Comparison of ENCODE assay signal across 9 mouse cellular contexts in genomic region chr5:65401251-65401994, GRCm38 (mm10). TPM values are rescaled to one million over a fixed set of nuclear protein-coding genes. Genes with fewer than 3 reads are reported as not detected.
DNase-seq lines count a peak whose midpoint lies in the region; ATAC-seq and TF ChIP-seq lines count a peak whose summit lies in the region.
"Had no signal": no experiment of that assay in that cellular context is flagged by ENCODE, and none has a peak within 500 bp of the region (broad histone marks: within the 10 kb centered on the region; RNA-seq: fewer than 3 reads in every experiment).

No protein-coding gene starts in this region.

- H3K4me2 ChIP-seq in forebrain, embryonic 12.5 days, result no peak overlapping the region
- no peak overlapping the region for H3K4me2 ChIP-seq in lung, embryonic 14.5 days
- H3K4me2 ChIP-seq: limb, embryonic 13.5 days had no signal

- H3K36me3 ChIP-seq in ES-E14 (ENCODE audit: control insufficient read depth, insufficient read depth, low read length, poor library complexity, severe bottlenecking), result peaks cover 13% of the 10 kb centered on the region; the same call in 1 of the 2 replicates
- H3K36me3 ChIP-seq in forebrain, embryonic 12.5 days (replicated peaks), result peaks cover 72% of the 10 kb centered on the region
- peaks cover 70% of the 10 kb centered on the region for H3K36me3 ChIP-seq in lung, embryonic 14.5 days (ENCODE audit: insufficient read depth)

- intact Hi-C loops in heart, postnatal 14 days (cut with DNase I), result loop anchor here (2.0 to 10.0 kb wide), 4 partner anchors 91 to 295 kb away; partner anchors contain the start of gene Gm43552

- 29% methylated on average over 2 of the region's 2 CpGs for WGBS in forebrain, embryonic 12.5 days
- WGBS in lung, embryonic 14.5 days, result 32% methylated on average over 2 of the region's 2 CpGs

- no peak overlapping the region for H3K4me3 ChIP-seq in ES-E14 (ENCODE audit: insufficient read depth in 1 of 2, low read depth in 1 of 2, low read length in 2 of 2, poor library complexity in 1 of 2, severe bottlenecking in 1 of 2)
- no peak overlapping the region for H3K4me3 ChIP-seq in forebrain, embryonic 12.5 days (replicated peaks)
- H3K4me3 ChIP-seq in layer of hippocampus, adult 2 months, result no peak overlapping the region
- H3K4me3 ChIP-seq in lung, embryonic 14.5 days (ENCODE audit: low read depth, low read length), result no peak overlapping the region
- H3K4me3 ChIP-seq: limb, embryonic 13.5 days had no signal

- TF ChIP-seq CTCF in layer of hippocampus, adult 2 months (conservative IDR thresholded peaks at IDR 0.05), result peak; percentile 97
- peak; percentile 96 for TF ChIP-seq CTCF in lung, embryonic 14.5 days (IDR thresholded peaks at IDR 0.05; ENCODE audit: low read depth)

- ATAC-seq in forebrain, embryonic 12.5 days (ENCODE audit: low FRiP score), result peak; percentile 55; the same call in 1 of the 2 replicates
- peak; percentile 52; the same call in 1 of the 2 replicates for ATAC-seq in lung, embryonic 14.5 days (ENCODE audit: insufficient read depth)

- H3K4me1 ChIP-seq in ES-E14 (ENCODE audit: control insufficient read depth in 2 of 2, insufficient read depth in 2 of 2, low read length in 2 of 2, poor library complexity in 1 of 2), result no peaks in the 10 kb centered on the region
- H3K4me1 ChIP-seq in forebrain, embryonic 12.5 days, result no peaks in the 10 kb centered on the region
- H3K4me1 ChIP-seq in lung, embryonic 14.5 days (ENCODE audit: insufficient read depth), result no peaks in the 10 kb centered on the region
- H3K4me1 ChIP-seq: limb, embryonic 13.5 days had no signal

- in situ Hi-C loops in ES-E14 (cut with MboI; ENCODE audit: low sequenced_read_pairs in 2 of 2, unreplicated experiment in 2 of 2), result no loop called here

- no peak for DNase-seq in ES-E14 (ENCODE audit: low read depth, low spot score)
- DNase-seq in c-Kit-positive CD71-negative TER-119-negative erythroid progenitor cells, embryonic 14.5 days (ENCODE audit: low read depth), result peak; percentile 82
- DNase-seq in heart, postnatal 14 days, result peak; percentile 78 to 88
- peak; percentile 76 to 82 for DNase-seq in layer of hippocampus, adult 2 months (ENCODE audit: low spot score in 2 of 2)
- DNase-seq in lung, embryonic 14.5 days, result peak; percentile 91
- peak; percentile 60 for DNase-seq in retina, adult 2 months (ENCODE audit: low read depth, low spot score)
- peak; percentile 75 for DNase-seq in thymus, postnatal 14 days

- no peaks in the 10 kb centered on the region for H3K27me3 ChIP-seq in forebrain, embryonic 12.5 days
- H3K27me3 ChIP-seq in lung, embryonic 14.5 days (ENCODE audit: insufficient read depth, low read length), result no peaks in the 10 kb centered on the region
- H3K27me3 ChIP-seq: limb, embryonic 13.5 days had no signal

- H3K9me3 ChIP-seq in ES-E14 (ENCODE audit: control insufficient read depth, insufficient read depth, low read depth, low read length), result no peaks in the 10 kb centered on the region
- no peaks in the 10 kb centered on the region for H3K9me3 ChIP-seq in forebrain, embryonic 12.5 days
- H3K9me3 ChIP-seq in lung, embryonic 14.5 days (ENCODE audit: low read depth, low read length), result no peaks in the 10 kb centered on the region
- H3K9me3 ChIP-seq: limb, embryonic 13.5 days had no signal

- no peak overlapping the region for H3K27ac ChIP-seq in ES-E14 (ENCODE audit: insufficient read depth, low read depth, low read length, poor library complexity, severe bottlenecking)
- no peak overlapping the region for H3K27ac ChIP-seq in forebrain, embryonic 12.5 days
- H3K27ac ChIP-seq in layer of hippocampus, adult 2 months, result no peak overlapping the region
- H3K27ac ChIP-seq in lung, embryonic 14.5 days (ENCODE audit: low read depth), result no peak overlapping the region
- H3K27ac ChIP-seq: limb, embryonic 13.5 days had no signal

- H3K9ac ChIP-seq in ES-E14 (ENCODE audit: insufficient read depth, low read depth, low read length, poor library complexity, severe bottlenecking), result no peak overlapping the region
- H3K9ac ChIP-seq in forebrain, embryonic 12.5 days, result no peak overlapping the region
- H3K9ac ChIP-seq in lung, embryonic 14.5 days, result no peak overlapping the region
- H3K9ac ChIP-seq: limb, embryonic 13.5 days had no signal

TF ChIP-seq in ES-E14, 5 proteins besides CTCF, POLR2A, EP300 and RAD21:
- no peak for TF ChIP-seq CHD2 (IDR thresholded peaks at IDR 0.05; ENCODE audit: low read depth, low read length)
- TF ChIP-seq ZC3H11A (IDR thresholded peaks at IDR 0.05; ENCODE audit: borderline replicate concordance, low read depth, low read length), result peak; percentile 35; the same call in 1 of the 2 replicates

RNA-seq across cellular contexts. Expression of gene Lias, which starts 10.1 kb away (rescaled TPM):
- 38.8 and 52.8 TPM in 2 replicates for total RNA-seq in ES-E14 (2012; rRNA removed)
- 61.4 and 66.6 TPM in 2 replicates for polyA plus RNA-seq in forebrain, embryonic 12.5 days (2016; fragmentation: Nextera tagmentation; extraction: Ambion mirVana)
- 10 to 100 TPM; 53.3 to 60.3 TPM for total RNA-seq in heart, postnatal 14 days (2021)
- total RNA-seq in layer of hippocampus, adult 2 months (2021), result 10 to 100 TPM; 33.6 to 37.3 TPM
- polyA plus RNA-seq in lung, embryonic 14.5 days (2014; fragmentation: Nextera tagmentation; extraction: Ambion mirVana), result 54.5 and 58.9 TPM in 2 replicates

RNA-seq across cellular contexts. Expression of gene Rpl9, which starts 10.2 kb away (rescaled TPM):
- total RNA-seq in ES-E14 (2012; rRNA removed), result 1,957 and 1,967 TPM in 2 replicates
- polyA plus RNA-seq in forebrain, embryonic 12.5 days (2016; fragmentation: Nextera tagmentation; extraction: Ambion mirVana), result 738 and 747 TPM in 2 replicates
- total RNA-seq in heart, postnatal 14 days (2021), result 100 to 1,000 TPM; 580 to 665 TPM
- total RNA-seq in layer of hippocampus, adult 2 months (2021), result 100 to 1,000 TPM; 705 to 728 TPM
- polyA plus RNA-seq in lung, embryonic 14.5 days (2014; fragmentation: Nextera tagmentation; extraction: Ambion mirVana), result 1,211 and 1,227 TPM in 2 replicates

RNA-seq across cellular contexts. Expression of gene Ugdh, which starts 34.3 kb away (rescaled TPM):
- 6.9 and 15.8 TPM in 2 replicates for total RNA-seq in ES-E14 (2012; rRNA removed)
- polyA plus RNA-seq in forebrain, embryonic 12.5 days (2016; fragmentation: Nextera tagmentation; extraction: Ambion mirVana), result 78.7 and 85.9 TPM in 2 replicates
- total RNA-seq in heart, postnatal 14 days (2021), result 10 to 100 TPM; 23.2 to 25.1 TPM
- 10 to 100 TPM; 31.8 to 32.7 TPM for total RNA-seq in layer of hippocampus, adult 2 months (2021)
- polyA plus RNA-seq in lung, embryonic 14.5 days (2014; fragmentation: Nextera tagmentation; extraction: Ambion mirVana), result 118 and 120 TPM in 2 replicates

RNA-seq across cellular contexts. Expression of gene Klb, which starts 53.3 kb away (rescaled TPM):
- total RNA-seq in ES-E14 (2012; rRNA removed), result 0.63 and 3.6 TPM in 2 replicates
- polyA plus RNA-seq in forebrain, embryonic 12.5 days (2016; fragmentation: Nextera tagmentation; extraction: Ambion mirVana), result 0.13 TPM in 1 of 2 replicates, not detected in the other
- under 1 TPM; 0.12 to 0.55 TPM for total RNA-seq in heart, postnatal 14 days (2021)
- total RNA-seq in layer of hippocampus, adult 2 months (2021), result under 1 TPM; 0.46 to 0.66 TPM
- not detected in 2 replicates for polyA plus RNA-seq in lung, embryonic 14.5 days (2014; fragmentation: Nextera tagmentation; extraction: Ambion mirVana)
